Mouse (Mus musculus): ENCODE measurements around the gene Zic2. TPM values are rescaled to one million over a fixed set of nuclear protein-coding genes. Genes with fewer than 3 reads are reported as not detected.

Zic2 gene
- total RNA-seq, 1 experiment from 2014 or later: not detected

- no peak for ATAC-seq (replicated peaks; ENCODE audit: low read depth, poor library complexity, severe bottlenecking)
These were observed 364 bp downstream of the Zic2 start for GRCm38 (mm10) chr14:122475557-122476040.

- ATAC-seq (replicated peaks; ENCODE audit: low read depth, poor library complexity, severe bottlenecking): no peak
These were observed 996 bp downstream of the Zic2 start for GRCm38 (mm10) chr14:122476041-122476821.

DNA sequence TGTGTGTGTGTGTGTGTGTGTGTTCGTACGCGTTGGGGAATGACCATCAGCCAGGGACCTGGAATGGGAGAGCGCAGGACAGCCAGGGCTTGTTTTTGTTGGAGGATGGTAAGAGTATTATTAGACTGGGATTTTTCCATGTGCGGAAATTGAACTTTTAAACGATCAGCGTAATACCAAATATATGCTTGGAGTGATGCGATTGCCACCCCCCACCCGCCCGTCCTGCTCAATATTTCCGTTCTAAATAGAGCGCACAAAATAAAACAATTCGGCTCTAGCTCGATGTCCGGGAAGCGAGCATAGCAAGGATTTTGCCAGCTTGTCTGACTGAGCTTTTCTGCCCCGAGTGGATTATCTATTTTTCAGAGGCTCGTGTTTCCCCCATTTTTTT lies 1.6 kb downstream of the Zic2 start:
- ATAC-seq (replicated peaks; ENCODE audit: low read depth, poor library complexity, severe bottlenecking): no peak

- no peak for ATAC-seq (replicated peaks; ENCODE audit: low read depth, poor library complexity, severe bottlenecking)
These were observed 2.0 kb downstream of the Zic2 start for GRCm38 (mm10) chr14:122477261-122477671.

DNA sequence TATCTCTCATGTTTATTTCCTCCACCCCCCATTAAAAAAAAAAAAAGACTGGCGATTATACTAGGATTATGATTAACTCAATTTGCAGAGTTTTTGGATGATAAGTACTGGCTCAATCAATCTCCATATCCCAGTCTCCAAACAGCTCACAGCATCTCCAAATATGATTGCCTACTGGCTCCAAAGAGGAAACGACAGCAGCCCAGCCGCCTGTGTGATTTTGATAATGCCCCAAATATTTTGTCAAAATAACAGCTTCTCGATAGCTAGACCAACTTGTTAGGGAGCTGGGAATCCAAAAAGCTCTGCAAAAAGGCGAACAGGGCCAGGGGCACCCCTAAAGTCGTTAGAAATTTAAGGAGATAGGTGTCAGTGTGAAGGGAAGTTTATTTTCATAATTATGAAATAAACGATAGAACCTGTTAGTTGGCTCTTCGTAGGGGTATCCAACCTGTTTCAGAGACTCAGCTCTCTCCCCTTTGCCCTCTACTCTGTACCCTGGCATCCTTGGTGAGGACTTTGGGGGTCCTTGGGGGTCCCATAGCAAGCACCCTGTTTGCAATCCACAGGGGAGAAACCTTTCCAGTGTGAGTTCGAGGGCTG lies 2.8 kb downstream of the Zic2 start:
- no peak for ATAC-seq (replicated peaks; ENCODE audit: low read depth, poor library complexity, severe bottlenecking)

GRCm38 (mm10) chr14:122478574-122479011 lies 3.4 kb downstream of the Zic2 start:
- no peak for ATAC-seq (replicated peaks; ENCODE audit: low read depth, poor library complexity, severe bottlenecking)

DNA sequence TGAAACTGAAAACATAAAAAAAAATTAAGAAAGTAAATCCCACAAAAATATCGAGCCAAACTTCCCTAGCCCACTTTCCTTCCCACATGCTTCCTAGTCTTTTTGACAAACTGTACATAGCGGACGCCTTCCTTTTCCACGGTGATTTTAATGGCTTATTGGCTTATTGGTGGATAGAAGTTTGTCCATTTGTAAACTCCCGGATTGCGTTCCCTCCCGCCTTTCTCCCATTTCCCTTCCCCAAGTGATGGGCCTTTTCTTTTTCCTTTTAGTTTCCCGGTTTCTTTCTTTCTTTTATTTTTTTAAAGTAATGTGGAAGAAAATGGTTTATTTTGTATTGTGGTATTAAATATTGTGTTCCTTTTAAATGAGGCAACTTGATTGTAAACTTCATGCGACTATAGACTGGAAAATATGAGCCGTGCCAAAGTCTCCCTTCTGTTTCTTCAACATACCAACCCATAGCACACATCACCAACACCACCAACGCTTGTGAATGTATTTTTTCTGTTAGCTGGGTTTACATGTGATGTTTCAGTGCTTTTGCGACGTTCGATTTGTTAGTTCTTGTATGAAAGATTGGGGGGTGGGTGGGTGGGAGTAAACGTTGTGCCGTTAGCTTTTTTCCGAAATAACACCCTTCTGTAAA lies 4.3 kb downstream of the Zic2 start:
- no peak for ATAC-seq (replicated peaks; ENCODE audit: low read depth, poor library complexity, severe bottlenecking)

DNA sequence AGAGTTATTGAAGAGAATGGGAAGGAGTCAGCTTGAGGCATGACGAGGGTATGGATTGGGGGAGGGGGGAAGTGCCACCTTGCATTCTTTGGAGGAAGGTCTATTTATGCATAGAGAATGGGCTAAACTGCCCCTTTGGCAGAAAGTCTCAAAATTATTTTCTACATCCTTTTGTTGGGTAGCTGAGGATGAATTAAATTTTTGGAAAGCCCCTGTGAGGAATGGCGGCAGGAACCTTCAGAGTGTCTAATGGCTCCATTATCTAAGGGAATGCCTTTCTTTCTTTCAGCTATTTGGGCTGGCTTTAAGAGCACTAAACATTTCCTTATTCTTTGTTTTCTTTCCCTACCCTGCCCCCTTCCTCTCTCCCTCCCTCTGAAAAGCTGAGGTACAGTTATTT lies 5.1 kb downstream of the Zic2 start:
- ATAC-seq (replicated peaks; ENCODE audit: low read depth, poor library complexity, severe bottlenecking): no peak

GRCm38 (mm10) chr14:122481181-122481580 lies 5.9 kb downstream of the Zic2 start:
- ATAC-seq (replicated peaks; ENCODE audit: low read depth, poor library complexity, severe bottlenecking): no peak

DNA sequence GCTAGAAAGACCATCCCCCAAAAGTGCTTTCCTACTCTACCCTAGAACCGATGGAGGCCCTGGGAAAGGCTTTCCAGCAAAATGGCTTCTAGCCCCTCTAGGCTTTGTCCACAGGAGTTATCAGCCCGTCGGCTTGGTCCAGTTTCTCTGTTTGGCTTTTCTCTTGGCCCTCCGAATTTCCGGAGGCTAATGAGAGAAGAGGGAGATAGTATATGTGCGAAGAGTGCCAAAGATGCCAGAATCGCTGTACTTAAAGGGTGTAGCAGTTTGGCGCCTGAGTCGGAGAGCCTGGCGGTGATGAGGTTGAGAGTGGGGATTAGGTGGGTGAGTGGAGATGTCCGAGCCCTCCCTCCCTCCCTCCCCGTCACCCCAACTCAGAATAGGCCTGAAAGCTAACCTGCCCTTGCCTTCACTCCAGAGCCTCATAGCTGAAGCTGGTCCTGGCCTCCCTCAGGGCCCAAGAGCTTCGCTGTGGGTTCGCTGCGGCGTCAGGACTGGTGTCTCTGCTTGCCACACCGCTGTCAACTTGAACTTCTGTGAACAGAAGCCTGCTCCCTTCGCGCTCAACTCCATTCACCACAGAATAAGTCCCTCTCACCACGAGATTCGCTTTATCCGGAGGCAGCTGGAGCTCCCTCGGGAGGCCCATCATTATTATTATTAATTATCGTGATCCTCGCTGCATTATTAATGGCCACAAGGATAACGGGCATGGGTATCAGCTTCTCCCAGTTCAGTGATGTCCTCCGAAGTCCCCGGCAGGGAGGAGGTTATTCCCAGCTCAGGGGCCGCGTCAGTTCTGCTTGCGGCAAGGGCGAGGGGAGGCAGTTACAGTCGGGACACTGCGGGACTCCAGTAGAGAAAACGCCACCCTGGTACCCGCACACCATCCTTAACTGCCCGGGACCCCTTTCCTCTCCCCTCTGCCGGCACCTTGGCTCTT lies 7.1 kb downstream of the Zic2 start:
- ATAC-seq (replicated peaks; ENCODE audit: low read depth, poor library complexity, severe bottlenecking): no peak; the same call in 1 of the 2 replicates

DNA sequence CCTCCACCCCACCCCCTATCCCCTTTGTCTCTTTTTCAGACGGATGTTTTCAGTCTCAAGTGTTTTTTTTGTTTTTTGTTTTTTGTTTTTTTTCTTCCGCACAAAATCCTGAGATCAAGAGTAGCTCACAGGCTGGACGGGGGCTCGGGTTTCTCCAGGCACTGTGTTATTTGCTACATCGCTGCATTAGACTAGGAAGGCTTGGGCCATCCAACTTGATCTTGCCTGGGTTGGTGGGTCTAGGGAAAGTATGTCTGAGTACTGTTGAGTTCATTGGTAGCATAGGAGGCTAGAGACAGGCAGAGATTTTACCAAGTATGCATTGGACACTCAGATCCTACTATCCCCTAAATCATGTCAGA lies 7.8 kb downstream of the Zic2 start:
- no peak for ATAC-seq (replicated peaks; ENCODE audit: low read depth, poor library complexity, severe bottlenecking)

- no peak for ATAC-seq (replicated peaks; ENCODE audit: low read depth, poor library complexity, severe bottlenecking)
These were observed 8.6 kb downstream of the Zic2 start for GRCm38 (mm10) chr14:122483556-122484421.

- no peak for ATAC-seq (replicated peaks; ENCODE audit: low read depth, poor library complexity, severe bottlenecking)
These were observed 9.2 kb downstream of the Zic2 start for GRCm38 (mm10) chr14:122484458-122484843.

DNA sequence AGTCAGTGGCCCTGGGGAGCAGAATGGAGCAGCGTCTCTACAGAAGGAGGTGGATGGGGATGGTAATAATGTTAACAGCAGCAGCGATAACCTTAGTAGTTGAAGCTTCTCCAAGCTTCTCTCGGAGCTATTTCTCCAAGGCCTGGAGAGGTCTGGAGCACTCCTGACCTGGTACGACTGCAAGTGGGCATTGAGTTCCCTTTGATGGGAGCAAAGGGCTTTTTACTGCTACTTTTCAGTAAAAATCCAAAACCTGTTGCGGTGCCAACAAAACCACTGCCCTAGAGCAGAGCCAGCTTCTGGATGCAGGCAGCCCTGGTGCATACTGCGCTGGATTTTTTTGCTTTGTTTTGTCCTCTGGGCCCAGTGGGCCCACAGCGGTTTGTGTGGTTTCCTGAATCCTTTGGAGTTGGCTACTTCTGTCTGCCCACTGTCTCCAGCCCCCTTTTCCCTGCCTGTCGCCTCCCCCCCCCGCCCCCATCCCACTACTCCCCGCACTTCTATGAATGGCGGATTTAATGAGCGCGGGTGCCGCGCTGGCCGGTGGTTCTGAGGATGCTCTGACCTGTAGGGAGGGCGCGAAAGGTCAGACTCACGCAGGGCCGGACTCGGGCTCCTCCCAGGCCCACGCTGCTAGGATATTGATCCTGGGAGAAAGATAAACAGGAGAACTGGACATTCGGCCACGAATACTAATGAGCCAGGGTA lies 9.8 kb downstream of the Zic2 start:
- no peak for ATAC-seq (replicated peaks; ENCODE audit: low read depth, poor library complexity, severe bottlenecking)

DNA sequence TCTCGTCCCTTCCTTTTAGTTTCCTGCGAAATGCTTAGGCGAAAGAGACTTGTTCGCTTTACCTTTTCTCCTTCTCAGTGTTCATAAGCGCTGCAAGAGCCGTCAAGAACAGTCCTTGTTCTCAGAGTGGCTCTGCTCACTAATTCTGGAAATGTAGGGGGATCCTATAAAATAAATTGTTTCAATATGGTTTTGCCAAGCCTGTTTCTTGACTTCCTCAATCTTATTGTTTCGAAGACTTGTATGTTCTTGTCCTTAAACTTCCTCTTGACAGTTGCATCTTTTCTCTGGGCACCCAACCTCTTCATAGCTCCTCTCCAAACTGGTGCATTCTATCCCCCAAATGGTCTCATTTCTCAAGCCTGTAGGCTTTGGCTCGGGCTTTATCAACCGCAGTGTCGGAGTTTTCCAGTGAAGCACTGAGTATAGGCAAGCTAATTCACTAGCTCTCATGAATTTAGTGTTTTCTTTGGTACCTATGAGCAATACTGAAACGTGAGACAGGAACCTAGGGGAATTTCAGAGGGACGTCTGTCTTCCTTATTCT lies 10.5 kb downstream of the Zic2 start:
- ATAC-seq (replicated peaks; ENCODE audit: low read depth, poor library complexity, severe bottlenecking): 0 out of 2 replicates have a peak, but pooled peaks have one; percentile 17

GRCm38 (mm10) chr14:122486611-122487010 lies 11.4 kb downstream of the Zic2 start:
- no peak for ATAC-seq (replicated peaks; ENCODE audit: low read depth, poor library complexity, severe bottlenecking)

- no peak for ATAC-seq (replicated peaks; ENCODE audit: low read depth, poor library complexity, severe bottlenecking)
These were observed 12.1 kb downstream of the Zic2 start for GRCm38 (mm10) chr14:122487366-122487765.

- no peak for ATAC-seq (replicated peaks; ENCODE audit: low read depth, poor library complexity, severe bottlenecking)
These were observed 13.8 kb downstream of the Zic2 start for GRCm38 (mm10) chr14:122489041-122489440.
